Mouse (Mus musculus) cerebellum, postnatal 25 days (tissue): ENCODE data around the gene Tmem104.

ENCODE experiments used
- DNase-seq, 2 experiments: peaks; one replicate each; pipeline ENCODE4 v3.0.0; 2021; ENCODE audit warnings: mixed read lengths in 2 of 2

Tmem104 gene

DNA sequence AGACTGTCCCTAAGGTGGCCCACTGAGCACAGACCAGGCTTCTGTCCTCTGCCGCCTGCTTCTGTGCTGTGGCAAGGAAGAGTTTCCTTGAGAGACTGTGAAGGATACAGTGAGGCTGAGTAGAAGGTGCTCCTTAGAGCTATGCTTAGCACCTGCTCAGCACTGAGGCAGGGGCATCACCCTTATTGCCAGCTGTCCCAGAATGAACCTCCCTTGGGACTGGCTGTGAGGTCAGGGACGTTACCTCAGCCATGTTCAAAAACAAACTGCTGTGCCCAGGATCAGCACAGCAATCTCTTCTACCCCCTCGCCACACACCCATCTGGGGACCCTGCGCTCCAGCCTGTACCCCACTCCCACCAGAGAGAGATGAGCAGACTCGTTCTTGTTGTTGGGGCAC is 45.6 kb downstream of the Tmem104 start:
- DNase-seq = no peak

- DNase-seq = peak; percentile 64 to 66
Measured at GRCm38 (mm10) chr11:115233526-115234290, 46.4 kb downstream of the Tmem104 start.

GRCm38 (mm10) chr11:115234320-115235044 is 47.2 kb downstream of the Tmem104 start:
- DNase-seq = peak; percentile 57 to 71

DNA sequence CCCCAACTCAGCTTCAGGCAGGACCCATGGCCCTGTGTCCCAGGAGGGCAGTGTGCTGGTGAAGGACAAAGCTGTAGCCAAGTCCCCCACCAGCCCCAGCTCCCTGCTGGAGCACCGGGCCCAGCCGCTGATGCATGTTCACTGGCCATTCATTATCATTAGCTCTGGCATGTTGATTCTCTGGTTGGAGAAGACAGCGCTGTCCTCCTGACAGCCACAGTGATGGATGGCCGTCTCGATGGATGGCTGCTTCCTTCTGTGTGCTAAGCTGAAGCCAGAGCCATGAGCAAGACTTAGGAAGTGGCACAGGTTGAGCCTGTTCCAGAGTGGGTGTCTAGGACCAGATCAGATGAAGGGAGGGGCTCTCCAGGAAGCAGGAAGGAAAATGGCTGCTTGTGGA is 49.3 kb downstream of the Tmem104 start:
- no peak for DNase-seq

- DNase-seq = peak; percentile 63 to 74
Measured at GRCm38 (mm10) chr11:115241402-115241801, 54.1 kb downstream of the Tmem104 start.

- no peak for DNase-seq
Measured at GRCm38 (mm10) chr11:115242746-115243145, 55.5 kb downstream of the Tmem104 start.

DNA sequence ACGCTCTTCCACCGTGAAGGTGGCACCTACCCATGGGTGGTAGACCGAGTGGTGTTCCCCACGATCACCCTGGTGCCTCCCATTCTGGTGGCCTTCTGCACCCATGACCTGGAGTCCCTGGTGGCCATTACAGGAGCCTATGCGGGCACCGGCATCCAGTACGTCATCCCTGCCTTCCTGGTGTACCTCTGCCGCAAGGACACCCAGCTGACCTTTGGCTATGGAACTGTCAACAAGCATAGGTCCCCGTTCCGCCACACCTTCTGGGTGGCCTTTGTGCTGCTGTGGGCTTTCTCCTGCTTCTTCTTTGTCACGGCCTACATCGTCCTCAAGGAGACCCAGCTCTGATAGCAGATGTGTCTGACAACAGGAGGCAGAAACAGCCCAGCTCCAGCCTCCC is 56.5 kb downstream of the Tmem104 start:
- no peak for DNase-seq

- no peak for DNase-seq
Measured at GRCm38 (mm10) chr11:115244840-115245239, 57.6 kb downstream of the Tmem104 start.

DNA sequence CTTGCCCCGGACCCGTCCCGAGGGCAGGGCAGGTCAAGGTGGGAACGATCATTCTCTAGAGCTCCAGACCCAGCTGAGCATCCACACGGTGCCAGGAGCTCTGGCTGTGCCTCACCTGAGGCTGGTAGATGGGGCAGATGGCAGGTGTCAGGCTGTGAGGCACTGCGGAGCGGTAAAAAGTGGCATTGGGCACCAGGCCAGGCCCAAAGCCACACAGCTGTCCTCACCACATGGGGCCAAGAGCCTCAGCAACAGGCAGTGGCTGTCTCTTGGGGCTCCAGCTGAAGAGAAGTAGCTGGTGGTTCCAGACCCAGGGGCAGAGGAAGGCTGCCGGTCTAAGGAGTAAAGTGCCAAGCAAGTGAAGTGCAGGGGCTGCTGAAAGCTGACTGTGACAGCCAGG is 59.1 kb downstream of the Tmem104 start:
- DNase-seq = peak; percentile 80 to 83

DNA sequence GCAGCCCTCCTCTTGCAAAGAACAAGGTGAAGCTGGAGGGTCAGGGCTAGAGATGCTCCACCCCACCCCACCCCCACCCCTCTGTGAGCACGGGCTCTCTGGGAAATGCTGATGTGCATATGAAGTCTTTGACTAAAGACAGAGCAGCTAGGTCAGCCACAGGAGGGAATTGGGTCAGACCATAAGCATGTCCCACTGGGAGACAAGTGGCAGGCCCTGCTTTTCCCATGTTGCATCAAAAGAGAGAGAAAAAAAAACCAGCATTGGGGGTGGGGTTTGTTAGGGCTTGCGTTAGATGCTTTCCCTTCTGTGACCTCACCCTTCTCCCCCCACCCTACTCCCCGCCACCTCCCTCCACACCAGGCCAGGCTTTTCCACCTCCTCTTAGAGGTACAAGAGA is 60.0 kb downstream of the Tmem104 start:
- no peak for DNase-seq

GRCm38 (mm10) chr11:115247945-115248344 is 60.7 kb downstream of the Tmem104 start:
- no peak for DNase-seq

DNA sequence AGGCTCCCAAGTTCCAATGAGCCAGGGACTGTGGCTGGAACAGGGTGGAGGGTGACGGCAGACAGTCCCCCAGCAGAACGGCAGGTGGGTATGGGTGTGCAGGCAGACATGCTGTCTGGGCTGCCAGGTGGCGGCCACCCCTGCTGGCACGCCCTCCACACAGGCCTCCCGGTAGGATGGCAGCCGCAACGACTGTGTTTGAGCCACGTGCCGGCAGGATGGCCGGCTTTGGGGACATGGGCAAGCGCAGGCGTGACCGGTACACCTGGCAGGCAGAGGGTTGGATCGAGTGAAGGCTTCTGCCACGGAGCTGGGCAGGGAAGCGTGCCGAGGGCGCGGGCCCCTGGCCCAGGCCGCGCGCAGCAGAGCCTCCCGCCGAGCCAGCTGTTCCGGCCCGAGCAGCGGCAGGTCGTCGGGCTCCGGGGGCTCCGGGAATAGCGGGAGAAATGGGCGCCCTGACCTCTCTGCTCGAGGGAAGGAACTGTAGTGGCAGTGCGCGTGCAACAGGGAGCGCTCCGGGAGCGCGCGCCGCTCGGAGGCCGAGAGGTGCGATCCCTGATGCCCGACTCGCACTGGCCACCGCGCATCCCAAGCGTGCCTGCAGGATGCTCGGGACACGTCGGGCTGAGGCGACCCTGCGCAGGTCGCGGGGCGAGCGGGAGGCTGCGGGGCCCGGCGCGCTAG is 62.6 kb downstream of the Tmem104 start:
- peak; percentile 72 to 77 for DNase-seq

- DNase-seq = peak; percentile 50 to 58
Measured at GRCm38 (mm10) chr11:115250405-115251090, 63.3 kb downstream of the Tmem104 start.

DNA sequence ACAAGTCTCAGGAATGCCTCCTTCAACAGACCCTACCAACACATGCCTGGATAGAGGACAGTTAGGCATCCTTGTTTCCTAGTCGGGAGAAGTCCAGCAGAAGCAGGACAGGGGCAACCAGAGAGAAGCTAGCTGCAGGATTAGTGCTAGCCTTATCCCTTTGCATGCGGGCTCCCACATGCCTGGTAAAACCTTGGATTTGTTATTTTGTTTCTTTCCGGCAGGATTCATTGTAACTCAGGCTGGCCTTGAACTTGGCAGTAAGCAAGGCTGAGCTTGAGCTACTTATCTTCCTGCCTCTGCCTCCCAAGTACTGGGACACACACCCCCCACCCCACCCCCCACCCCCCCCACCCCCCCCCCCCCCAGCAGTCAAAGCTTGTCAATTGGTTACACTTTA is 64.0 kb downstream of the Tmem104 start:
- DNase-seq = no peak

DNA sequence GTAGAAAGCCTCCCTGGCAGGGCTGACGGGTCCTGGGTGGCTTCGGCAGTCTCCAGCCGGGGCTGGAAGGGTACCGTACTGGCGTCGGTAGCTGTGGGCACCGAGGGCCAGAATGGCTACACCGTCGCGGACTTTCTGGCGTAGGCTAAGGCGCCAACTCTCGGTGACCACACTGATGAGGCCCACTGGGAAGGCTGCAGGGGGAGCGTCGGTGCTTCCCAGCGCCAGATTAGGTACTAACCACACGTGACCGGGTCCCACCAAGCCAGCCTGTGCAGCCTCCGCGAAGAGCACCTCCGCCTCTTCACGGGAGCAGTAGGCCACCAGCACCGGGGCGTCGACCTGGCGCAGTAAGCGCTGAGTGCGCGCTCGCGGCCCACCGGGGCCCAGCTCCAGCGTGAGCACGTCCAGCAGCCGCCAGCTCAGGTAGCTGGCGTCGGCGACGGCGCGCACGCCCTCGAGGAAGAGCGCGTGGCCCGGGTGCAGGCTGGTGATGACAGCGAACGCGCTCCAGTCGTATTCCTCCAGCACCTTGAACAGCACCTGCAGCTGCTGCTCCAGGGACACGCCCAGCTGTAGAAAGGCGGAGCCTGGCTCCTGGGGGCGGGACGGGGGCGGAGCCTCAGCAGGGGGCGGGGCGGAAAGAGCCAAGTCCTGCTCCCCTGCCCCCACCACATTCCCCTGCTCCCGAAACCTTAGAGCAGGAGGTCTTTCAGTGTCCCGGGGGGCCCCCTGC is 70.7 kb downstream of the Tmem104 start:
- peak in 1 of 2 experiments; percentile 51 for DNase-seq

DNA sequence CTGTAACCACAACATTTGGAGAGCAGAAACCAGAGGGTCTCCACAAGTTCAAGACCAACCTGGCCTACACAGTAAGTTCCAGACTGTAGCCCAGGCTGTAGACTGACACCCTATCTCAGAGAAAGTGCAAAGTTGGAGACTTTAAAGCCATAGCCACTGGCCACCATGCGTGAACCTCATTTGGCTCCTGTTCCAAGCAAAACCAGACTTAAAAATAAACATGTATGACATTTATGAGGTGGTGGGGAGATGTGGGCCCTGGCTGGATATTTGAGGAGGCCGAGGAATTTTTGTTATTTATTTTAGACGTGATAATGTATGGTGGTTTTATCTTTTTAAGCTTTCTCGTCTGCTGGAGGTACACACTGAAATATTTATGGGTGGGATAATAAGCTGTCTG is 71.8 kb downstream of the Tmem104 start:
- DNase-seq = no peak

DNA sequence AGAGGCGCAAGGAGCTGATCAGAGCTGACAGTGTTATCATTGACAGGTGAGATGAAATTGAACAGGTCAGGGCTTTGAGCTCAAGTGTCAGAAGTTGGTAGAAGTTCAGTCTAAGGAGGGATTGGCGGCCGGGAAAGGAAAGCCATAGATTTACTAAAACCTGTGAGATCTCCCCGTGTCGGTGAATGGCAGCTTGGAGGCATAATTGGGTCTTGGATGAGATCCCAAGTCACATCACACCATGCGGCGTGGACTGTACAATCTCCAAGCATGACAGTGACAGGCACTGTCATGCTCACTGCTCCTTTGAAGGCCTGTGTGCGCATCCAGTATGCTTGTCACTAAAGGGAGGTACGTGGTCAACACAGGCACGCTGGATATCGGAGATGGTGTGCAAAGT is 75.7 kb downstream of the Tmem104 start:
- peak; percentile 75 to 76 for DNase-seq

GRCm38 (mm10) chr11:115264136-115264861 is 77.0 kb downstream of the Tmem104 start:
- peak; percentile 66 to 72 for DNase-seq

DNA sequence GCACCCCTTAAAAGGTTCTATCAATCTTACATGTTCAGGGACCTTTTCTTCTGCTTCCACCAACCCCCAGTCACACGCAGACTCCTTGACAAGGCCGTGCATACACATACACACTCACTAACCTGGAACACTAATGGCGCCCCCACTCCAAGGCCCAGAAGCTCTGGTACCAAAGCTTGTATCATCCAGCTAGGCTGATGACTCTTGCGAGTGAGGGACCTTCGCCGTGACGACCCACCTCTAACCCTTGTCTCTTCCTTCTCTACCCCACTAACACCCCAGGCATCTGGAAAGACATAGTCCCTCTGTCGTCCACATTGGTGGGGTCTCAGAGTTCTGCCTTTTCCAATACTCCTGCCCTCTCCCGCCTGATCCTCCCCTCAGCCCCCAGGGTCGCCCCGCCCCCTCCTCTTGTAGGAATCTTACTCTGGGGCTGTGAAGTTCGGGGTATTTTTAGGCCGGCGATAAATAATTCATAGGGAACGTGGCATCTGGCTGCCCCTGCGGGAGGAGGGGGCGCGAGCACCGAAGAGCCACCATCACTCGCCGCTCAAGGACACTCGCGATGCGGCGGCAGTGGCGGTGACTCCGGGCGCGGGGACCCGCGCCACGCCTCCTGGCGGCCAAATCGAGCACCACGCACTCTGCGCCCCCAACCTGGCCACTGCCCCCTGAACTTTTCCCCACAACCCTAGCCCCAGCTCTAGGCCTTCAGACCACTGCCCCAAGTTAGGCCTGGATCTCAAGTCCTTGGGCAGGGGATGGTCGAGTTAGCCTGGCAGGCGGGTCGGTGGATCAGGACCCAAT is 77.8 kb downstream of the Tmem104 start:
- peak; percentile 65 to 74 for DNase-seq

DNA sequence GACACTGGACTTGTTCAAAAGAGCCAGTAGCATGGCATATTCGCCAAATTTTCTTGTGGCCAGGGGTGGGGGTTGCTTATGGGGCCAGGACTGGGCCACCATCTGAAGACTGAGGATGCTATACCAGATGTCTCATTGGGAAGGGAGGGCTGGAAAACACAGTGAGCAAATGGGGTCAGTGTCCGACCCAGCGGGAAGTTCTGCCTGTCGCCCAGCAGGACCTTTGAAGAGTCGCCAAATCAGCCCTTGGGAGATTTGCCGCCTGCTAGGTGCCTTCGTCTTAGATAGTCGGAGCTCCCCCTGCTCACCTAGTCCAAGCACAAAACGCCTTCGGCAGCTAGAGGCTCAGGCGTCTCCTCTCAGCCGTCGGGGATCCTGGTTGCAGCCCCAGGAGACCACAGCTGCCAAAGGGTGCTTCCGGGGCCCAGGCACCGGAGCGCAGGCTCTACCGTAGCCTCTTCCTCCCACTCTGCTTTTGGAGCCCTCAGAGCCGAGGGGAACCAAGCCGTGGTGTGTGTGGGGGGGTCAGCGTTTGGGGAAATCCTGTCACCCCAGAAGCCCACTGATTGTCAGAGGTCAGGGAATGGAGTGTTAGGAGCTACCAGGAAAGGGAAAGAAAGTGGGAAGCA is 78.6 kb downstream of the Tmem104 start:
- peak; percentile 86 to 87 for DNase-seq
